Mouse (Mus musculus): ENCODE measurements around the gene Actl6b.

- TF ChIP-seq POLR2A (IDR thresholded peaks at IDR 0.05; ENCODE audit: control insufficient read depth, low read depth, low read length): no peak
- no peak for TF ChIP-seq CTCF (IDR thresholded peaks at IDR 0.05; ENCODE audit: control insufficient read depth, insufficient read depth, insufficient replicate concordance, low read depth, low read length)
These were observed 28.6 kb upstream of the Actl6b start for GRCm38 (mm10) chr5:137524671-137525070.

All from testis, adult 2 months (tissue).